Mouse (Mus musculus) liver, adult (tissue): ENCODE measurements around the gene Ncbp1.

Experiments
- GATA4 ChIP-seq: IDR thresholded peaks from 2 replicates; pipeline ENCODE4 v1.6.1; 2014; ENCODE audit warnings: mild to moderate bottlenecking, low read length; ENCODE audit not compliant: insufficient replicate concordance

The Ncbp1 gene

DNA sequence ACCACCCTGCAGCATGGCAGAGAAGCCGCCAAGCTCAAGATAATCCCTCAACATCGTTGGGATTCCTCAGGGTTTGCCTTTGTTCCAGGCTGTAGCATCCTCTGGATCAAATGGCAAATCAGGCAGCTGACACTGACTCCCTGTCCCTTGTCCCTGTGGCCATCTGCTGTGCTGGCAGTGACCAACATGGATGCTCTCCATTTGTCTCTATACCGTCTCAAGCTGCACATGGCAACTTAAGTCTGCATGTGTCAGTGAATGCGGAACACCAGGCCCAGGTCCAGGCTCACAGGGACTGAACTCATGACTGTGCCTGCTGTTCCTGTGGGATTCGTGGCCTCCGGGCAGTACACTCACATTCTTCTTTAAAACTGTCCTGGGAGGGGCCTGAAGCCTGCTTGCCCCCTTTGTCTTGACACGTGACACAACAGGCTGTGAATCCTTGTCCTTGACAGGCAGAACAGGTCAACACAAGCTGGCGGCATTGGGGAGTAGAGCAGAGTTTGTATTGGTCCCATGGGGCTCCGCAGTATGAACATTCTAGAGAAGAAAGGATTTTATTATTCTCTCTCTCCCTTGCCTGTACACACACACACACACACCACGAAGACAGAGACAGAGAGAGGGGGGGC is 21.8 kb upstream of the Ncbp1 start:
- TF ChIP-seq GATA4: no peak

DNA sequence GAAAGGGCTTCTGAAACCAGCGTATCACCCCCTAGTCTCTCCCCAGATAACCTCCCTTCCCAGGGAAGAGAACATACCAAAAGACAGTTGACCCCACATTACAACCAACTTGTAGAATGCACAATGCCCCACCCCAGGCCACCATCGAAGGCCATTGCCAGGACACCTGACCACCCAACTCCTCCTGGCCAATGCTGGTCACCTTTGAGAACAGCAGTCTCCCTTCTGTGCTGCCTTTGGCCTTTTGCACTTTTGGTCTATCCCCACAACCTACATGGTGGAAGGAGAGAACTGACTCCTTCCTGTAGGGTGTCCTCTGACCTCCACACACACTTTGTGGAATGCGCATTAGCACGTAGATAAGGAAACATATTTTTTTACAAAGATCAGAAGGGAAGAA is 20.9 kb upstream of the Ncbp1 start:
- TF ChIP-seq GATA4: no peak

DNA sequence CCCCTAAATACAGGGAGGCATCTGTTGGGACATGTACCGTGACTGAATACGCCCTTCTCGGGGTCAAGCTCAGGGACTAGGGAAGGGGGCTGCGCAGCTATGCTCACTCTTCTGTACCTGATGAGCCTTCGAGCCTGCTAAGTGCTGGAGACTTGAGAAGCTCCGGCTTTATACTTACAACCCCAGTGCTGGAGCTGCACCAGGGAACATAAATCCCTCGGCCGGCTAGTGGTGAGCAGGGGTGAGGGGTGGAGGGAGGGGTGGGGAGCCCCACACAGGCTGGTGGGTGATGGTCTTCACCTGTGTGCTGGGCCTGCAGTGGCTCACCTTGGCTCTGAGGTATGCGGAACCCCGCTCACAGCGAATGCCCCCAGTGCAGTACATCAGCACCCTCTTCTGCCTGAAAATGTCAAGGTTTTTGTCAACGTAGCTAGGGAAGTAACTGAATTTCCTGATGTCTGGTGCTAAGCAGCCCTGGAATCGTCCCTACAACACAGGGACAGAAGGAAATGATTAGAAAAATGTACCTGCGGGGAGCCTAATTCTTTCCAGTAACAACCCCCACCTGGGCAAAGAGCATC is 18.8 kb upstream of the Ncbp1 start:
- TF ChIP-seq GATA4: no peak

DNA sequence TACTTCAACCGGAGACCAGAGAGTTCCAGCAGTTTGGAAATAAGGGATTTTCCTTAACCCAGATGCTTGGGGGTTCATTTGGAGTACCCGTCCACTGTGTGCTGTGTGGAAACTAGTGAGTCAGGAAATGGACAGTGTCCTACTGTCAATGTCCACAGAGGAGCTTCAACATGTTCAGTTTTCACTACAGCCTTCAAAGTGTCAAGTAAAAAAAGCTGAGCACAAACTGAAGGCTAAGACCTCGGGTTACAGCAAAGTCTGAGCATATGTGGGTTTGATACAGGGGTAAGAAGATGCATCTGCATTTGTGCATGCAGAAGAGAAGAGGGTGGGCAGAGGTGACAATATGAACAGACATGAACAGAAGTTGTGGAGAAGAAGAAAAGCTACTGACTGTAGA is 17.6 kb upstream of the Ncbp1 start:
- no peak for TF ChIP-seq GATA4

DNA sequence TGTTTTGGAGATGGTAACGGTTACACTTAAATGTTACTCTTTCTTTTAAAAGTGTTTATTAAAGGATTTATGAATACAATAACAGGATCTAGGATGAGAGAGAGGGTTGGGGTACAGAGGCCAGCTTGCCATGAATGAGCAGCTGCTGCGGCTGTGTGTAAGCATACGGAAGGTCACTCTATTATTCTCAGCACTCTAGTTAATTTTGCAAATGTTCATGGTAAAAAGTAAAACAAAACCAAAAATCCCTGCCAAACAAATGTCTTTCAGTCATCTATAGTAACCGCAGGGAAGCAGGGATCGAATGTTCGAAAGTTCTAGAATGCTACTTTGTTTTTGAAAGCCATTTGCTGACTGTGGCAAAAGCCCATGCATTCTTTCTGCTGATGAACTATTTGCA is 15.1 kb upstream of the Ncbp1 start:
- TF ChIP-seq GATA4: no peak

DNA sequence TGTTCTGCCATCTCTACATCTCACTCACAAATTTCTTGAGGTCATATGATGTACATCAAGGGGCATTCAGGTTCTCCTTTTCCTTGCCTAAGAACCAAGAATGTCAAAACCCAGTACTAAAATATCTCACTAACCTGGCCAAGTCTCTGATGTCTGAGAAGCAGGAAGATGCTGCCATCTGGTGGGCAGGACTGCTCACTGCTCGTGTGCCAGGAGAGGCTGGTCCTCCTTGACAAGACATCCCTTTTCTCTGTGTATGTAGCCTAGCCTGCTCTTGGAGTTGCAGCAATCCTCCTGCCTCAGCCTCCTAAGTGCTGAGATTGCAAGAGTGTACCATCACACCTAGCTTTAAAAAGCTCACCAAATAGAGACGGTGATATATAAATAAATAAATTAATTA is 11.9 kb upstream of the Ncbp1 start:
- TF ChIP-seq GATA4: no peak

DNA sequence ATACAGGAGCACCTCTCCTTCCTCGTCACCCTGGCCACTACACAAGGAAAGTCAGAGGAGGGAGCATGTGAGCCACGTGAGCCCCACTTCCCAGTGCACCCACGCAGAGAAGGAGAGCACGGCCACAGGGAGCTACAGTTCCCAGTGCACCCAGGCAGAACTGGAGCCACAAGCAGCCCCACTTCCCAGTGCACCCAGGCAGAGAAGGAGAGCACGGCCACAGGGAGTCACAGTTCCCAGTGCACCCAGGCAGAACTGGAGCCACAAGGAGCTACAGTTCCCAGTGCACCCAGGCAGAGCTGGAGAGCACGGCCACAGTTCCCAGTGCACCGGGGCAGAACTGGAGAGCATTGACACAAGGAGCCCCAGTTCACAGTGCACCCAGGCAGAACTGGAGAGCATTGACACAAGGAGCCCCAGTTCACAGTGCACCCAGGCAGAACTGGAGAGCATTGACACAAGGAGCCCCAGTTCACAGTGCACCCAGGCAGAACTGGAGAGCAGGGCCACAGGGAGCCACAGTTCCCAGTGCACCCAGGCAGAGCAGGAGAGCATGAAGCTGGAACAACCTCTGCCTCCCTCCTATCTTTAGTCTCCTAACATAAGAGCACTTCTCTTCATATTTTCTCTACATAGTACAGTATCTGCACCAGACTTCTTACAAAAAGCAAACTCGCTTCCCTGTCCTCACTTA is 9.0 kb upstream of the Ncbp1 start:
- no peak for TF ChIP-seq GATA4

DNA sequence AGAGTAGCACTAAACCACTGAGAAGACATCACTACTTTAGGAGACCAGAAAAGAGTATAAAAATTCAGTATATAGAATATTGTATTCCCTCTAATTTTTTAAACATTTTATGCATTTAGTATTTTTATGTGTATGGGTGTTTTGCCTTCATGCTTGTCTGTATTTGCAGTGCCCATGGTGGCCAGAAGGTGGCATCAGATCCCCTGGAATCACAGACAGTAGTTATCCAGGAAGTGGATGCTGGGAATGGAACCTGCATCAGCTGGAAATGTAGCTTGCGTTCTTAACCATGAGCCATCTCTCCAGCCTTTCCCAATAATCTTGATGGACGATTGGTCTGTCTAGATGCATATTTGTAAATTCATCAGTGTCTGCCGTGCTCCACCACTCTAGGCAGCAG is 8.2 kb upstream of the Ncbp1 start:
- TF ChIP-seq GATA4: no peak

DNA sequence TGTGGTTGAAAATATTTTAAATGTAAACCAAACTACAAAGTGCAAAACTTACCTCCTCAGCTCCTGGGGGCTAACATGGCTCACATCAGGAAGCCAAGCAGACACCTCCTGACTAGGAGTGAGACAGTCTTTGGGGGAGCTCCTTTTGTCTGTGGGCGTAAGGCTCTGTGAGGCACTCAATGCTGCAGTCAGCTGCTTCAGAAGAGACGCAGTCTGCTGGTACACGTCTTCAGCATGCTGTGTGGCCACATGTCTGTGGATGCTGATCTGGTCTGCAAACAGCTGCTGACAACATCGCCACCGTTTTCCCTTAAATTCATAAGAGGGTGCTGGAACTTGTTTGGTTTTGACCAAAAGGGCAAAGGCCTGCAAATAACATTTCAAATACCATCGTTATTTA is 6.6 kb upstream of the Ncbp1 start:
- TF ChIP-seq GATA4: no peak

DNA sequence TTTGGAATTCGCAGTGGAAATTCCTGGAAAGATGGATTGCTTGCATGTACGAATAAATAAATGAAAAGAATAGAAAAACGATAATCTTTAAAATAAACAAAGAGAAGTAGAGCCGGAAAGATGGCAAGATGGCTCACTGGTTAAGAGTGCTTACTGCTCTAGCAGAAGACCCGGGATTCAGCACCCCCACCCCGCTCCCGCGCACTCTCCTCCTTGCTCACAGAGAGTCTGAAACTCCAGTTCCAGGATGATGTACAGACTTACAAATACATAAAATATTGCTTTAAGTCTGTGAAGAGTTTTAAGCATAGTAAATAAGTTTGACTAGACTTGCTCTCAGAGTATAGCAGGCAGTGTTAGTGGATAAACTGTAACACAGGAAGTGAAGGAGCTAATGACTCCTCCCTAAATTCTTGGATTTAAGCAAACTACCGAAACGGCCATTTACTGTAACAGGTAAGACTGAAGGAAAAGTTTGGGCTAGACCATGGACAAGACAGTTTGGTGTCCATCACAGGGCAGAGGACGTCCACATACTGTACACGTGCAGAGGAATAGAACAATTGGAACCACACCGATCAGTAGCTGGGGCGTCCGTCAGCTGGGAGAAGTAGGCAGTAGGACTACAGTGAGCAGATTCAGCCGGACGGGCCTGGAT is 655 bp upstream of the Ncbp1 start:
- TF ChIP-seq GATA4: no peak

DNA sequence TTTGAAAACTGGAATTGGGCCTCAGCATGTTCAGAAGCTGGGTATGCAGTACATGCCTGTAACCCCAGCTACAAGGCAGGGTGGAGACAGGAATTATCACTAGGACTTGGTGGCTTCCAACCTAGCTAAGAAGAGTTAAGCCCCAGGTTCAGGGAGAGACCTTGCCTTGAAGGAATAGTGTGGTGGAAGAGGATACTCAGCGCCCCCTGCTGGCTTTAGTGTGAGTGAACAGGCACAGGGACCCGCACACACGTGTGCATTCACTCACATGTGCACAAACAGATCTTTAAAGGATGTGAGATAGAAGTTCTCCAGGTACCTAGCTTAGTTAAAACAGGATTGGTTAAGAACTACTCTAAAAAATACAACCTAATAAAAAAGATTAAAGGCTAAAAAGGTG is 5.9 kb downstream of the Ncbp1 start:
- no peak for TF ChIP-seq GATA4

DNA sequence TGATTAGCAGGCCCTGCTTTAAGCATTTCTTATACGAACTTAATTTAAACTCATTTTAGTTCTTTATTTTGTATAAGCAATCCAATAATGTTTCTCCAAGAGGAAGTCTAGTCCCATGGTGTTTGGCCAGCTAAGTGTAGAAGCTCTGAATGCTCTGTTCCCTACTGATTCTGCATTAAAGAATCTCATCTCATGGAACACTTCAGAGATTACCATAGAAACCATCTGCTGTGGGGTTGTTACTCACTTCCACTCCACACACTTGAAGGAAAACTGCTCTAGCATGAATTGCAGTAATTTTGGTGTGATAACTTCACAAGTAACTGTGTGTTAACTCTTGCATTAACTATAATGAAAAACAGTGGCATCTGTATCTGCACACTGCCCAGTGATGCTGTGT is 8.5 kb downstream of the Ncbp1 start:
- TF ChIP-seq GATA4: no peak

DNA sequence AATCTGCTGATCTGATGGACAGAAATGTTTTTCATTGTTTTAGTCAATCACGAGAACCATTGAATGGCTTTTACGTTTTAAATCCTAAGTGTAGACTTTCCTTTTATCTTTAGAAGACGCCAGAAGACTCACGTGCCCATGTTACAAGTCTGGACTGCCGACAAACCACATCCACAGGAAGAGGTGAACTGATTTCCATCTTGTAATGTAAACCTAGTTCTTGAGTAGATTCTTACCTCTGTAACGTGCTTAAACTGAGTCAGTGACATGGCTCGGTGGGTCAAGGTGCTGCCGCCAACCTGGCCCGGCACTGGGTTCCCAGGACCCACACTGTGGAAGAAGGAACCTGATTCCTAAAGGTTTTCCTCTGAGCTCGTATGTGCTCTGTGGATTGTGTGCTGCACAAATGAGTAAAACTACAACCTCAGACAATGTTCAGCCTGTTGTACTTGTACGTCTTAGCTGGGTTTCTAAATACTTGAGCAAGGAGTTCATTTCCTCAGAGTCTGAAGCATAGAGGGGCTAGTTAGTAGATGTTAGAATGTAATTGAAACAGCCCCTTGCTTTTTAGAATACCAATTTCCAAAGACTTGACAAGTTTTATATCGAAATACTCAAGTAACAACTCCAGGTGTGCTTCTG is 13.6 kb downstream of the Ncbp1 start:
- no peak for TF ChIP-seq GATA4

DNA sequence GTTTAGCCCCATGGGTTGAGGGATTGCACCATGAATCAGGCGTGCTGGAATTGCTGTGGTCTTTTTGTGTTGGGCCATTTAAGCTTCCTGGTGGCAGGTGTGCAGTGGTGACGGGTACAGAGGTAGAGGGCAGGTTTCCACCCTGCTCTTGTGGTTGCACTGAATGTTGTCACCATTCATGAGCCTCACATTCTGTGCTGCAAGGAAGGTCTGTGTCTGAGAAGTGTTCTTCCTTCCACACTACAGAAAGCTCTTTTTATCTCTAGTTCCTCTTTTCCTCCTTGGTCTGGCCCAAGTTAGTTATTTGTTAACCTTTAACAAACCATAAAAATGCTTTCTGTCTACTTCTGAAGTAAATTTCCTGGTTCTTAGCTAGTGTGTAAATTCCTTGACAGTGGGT is 25.6 kb downstream of the Ncbp1 start:
- TF ChIP-seq GATA4: no peak

DNA sequence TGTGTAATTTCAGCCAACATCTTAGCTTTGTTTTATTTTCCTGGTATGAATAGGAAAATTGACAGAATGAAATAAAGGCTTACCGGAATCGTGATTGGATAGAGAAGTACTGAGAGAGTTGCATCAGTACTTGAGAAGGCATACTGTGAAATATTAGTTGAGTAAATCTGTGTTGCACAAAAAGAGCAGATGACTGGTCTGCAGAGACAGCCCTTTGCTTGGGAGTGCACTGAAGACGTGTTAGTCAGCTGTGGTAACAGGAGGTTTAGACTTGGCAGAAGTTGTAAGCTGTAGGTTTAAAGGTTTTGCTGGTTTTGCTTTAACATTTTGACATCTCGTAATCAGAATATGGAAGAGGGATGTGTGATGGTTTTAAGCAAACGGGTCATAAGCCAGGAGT is 27.4 kb downstream of the Ncbp1 start:
- no peak for TF ChIP-seq GATA4

DNA sequence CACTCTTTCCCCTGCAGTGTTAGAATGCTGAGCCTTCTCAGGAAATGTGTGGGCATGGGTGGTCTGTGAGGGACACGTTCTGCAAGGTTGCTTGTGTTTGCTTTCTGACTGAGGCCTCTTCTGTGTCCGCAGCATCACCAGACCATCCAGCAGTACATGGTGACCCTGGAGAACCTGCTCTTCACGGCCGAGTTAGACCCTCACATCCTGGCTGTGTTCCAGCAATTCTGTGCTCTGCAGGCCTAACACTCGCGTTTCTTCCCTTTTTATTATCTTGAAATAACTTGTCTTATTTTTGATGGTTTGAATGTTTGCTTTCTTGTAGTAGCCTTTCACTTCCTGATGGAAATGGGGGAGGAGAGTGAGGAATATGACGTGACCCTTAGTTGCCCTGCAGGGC is 33.3 kb downstream of the Ncbp1 start:
- no peak for TF ChIP-seq GATA4
